Comparison of ENCODE assay signal across 14 mouse cellular contexts in genomic region chr3:87958967-87959366, GRCm38 (mm10). TPM values are rescaled to one million over a fixed set of nuclear protein-coding genes. Genes with fewer than 3 reads are reported as not detected.
A peak's percentile ranks its signal among the peaks of the same experiment; 100 is the strongest.
DNase-seq lines count a peak whose midpoint lies in the region; ATAC-seq and TF ChIP-seq lines count a peak whose summit lies in the region.
"Had no signal": no experiment of that assay in that cellular context is flagged by ENCODE, and none has a peak within 500 bp of the region (broad histone marks: within the 10 kb centered on the region; RNA-seq: fewer than 3 reads in every experiment).

No protein-coding gene starts in this region.

- peak overlapping the region; percentile 57; the same call in 1 of the 2 replicates for H3K4me3 ChIP-seq in midbrain, embryonic 10.5 days
- H3K4me3 ChIP-seq in midbrain, postnatal 0 days (ENCODE audit: low read depth, low read length), result no peak overlapping the region
- H3K4me3 ChIP-seq in hindbrain, embryonic 13.5 days, result no peak overlapping the region
- no peak overlapping the region for H3K4me3 ChIP-seq in stomach, embryonic 14.5 days (ENCODE audit: low read depth, low read length)
- H3K4me3 ChIP-seq: heart, embryonic 12.5 days; hindbrain, embryonic 15.5 days had no signal

- H3K4me1 ChIP-seq in midbrain, embryonic 10.5 days, result peaks cover 62% of the 10 kb centered on the region
- H3K4me1 ChIP-seq in midbrain, postnatal 0 days (ENCODE audit: insufficient read depth, low read length), result no peaks in the 10 kb centered on the region
- H3K4me1 ChIP-seq in hindbrain, embryonic 13.5 days (replicated peaks), result peaks cover 23% of the 10 kb centered on the region
- peaks cover 22% of the 10 kb centered on the region for H3K4me1 ChIP-seq in stomach, embryonic 14.5 days (ENCODE audit: control insufficient read depth, insufficient read depth, low read length)

- H3K9me3 ChIP-seq in midbrain, embryonic 10.5 days (replicated peaks), result no peaks in the 10 kb centered on the region
- H3K9me3 ChIP-seq in midbrain, postnatal 0 days (ENCODE audit: low read length), result no peaks in the 10 kb centered on the region
- no peaks in the 10 kb centered on the region for H3K9me3 ChIP-seq in hindbrain, embryonic 13.5 days
- no peaks in the 10 kb centered on the region for H3K9me3 ChIP-seq in stomach, embryonic 14.5 days (ENCODE audit: control insufficient read depth, low read depth, low read length)
- H3K9me3 ChIP-seq: heart, embryonic 12.5 days; hindbrain, embryonic 15.5 days had no signal

- H3K27me3 ChIP-seq in midbrain, embryonic 10.5 days (ENCODE audit: low read depth, poor library complexity, severe bottlenecking), result no peaks in the 10 kb centered on the region
- 0 out of 2 replicates have a peak, but pooled peaks cover 3% of the 10 kb centered on the region for H3K27me3 ChIP-seq in midbrain, postnatal 0 days (ENCODE audit: insufficient read depth, low read length)
- no peaks in the 10 kb centered on the region for H3K27me3 ChIP-seq in hindbrain, embryonic 13.5 days
- H3K27me3 ChIP-seq in stomach, embryonic 14.5 days (ENCODE audit: control insufficient read depth, insufficient read depth, low read length), result no peaks in the 10 kb centered on the region
- H3K27me3 ChIP-seq: heart, embryonic 12.5 days; hindbrain, embryonic 15.5 days had no signal

- no peak for TF ChIP-seq CTCF in midbrain, postnatal 0 days (IDR thresholded peaks at IDR 0.05)

- peak overlapping the region; percentile 95 for H3K27ac ChIP-seq in midbrain, embryonic 10.5 days (replicated peaks)
- H3K27ac ChIP-seq in midbrain, postnatal 0 days (ENCODE audit: low read depth, low read length), result no peak overlapping the region
- peak overlapping the region; percentile 40; the same call in 1 of the 2 replicates for H3K27ac ChIP-seq in hindbrain, embryonic 13.5 days
- peak overlapping the region; percentile 98; the same call in 1 of the 2 replicates for H3K27ac ChIP-seq in stomach, embryonic 14.5 days (ENCODE audit: low read length)

- peaks cover 14% of the 10 kb centered on the region for H3K36me3 ChIP-seq in midbrain, embryonic 10.5 days
- no peaks in the 10 kb centered on the region for H3K36me3 ChIP-seq in midbrain, postnatal 0 days (ENCODE audit: insufficient read depth, low read length)
- H3K36me3 ChIP-seq in hindbrain, embryonic 13.5 days, result no peaks in the 10 kb centered on the region
- no peaks in the 10 kb centered on the region for H3K36me3 ChIP-seq in stomach, embryonic 14.5 days (ENCODE audit: control insufficient read depth, insufficient read depth, low read length)
- H3K36me3 ChIP-seq: heart, embryonic 12.5 days; hindbrain, embryonic 15.5 days had no signal

- no peak overlapping the region for H3K4me2 ChIP-seq in midbrain, postnatal 0 days (ENCODE audit: low read depth, low read length, poor library complexity, severe bottlenecking)
- H3K4me2 ChIP-seq in hindbrain, embryonic 13.5 days, result no peak overlapping the region
- no peak overlapping the region for H3K4me2 ChIP-seq in stomach, embryonic 14.5 days (replicated peaks; ENCODE audit: low read depth, low read length)
- H3K4me2 ChIP-seq: hindbrain, embryonic 15.5 days had no signal

- DNase-seq in heart, adult 11 months, result peak; percentile 83
- no peak for DNase-seq in heart, postnatal 4 days
- no peak for DNase-seq in midbrain, embryonic 10.5 days (ENCODE audit: low spot score)
- DNase-seq in midbrain, postnatal 0 days (ENCODE audit: low spot score), result no peak
- DNase-seq in gastrocnemius, postnatal 14 days, result no peak
- DNase-seq in cerebellum, adult 18-20 months, result no peak
- DNase-seq: cerebellum, adult 9-11 months; liver, postnatal 0 days; lung, postnatal 4 days; midbrain, embryonic 14.5 days had no signal

- intact Hi-C loops in gastrocnemius, postnatal 14 days (cut with DNase I; ENCODE audit: low total_unique reads), result no loop called here

- WGBS in midbrain, embryonic 10.5 days, result 38% methylated on average over 1 of the region's 1 CpGs
- WGBS in midbrain, postnatal 0 days, result 13% methylated on average over 1 of the region's 1 CpGs
- 7% methylated on average over 1 of the region's 1 CpGs for WGBS in hindbrain, embryonic 13.5 days
- WGBS in stomach, embryonic 14.5 days, result 8% methylated on average over 1 of the region's 1 CpGs

- H3K9ac ChIP-seq in midbrain, postnatal 0 days (replicated peaks; ENCODE audit: low read length, poor library complexity, severe bottlenecking), result no peak overlapping the region
- no peak overlapping the region; the same call in 1 of the 2 replicates for H3K9ac ChIP-seq in hindbrain, embryonic 13.5 days
- H3K9ac ChIP-seq in stomach, embryonic 14.5 days (replicated peaks; ENCODE audit: low read depth, low read length), result no peak overlapping the region
- H3K9ac ChIP-seq: heart, embryonic 12.5 days; hindbrain, embryonic 15.5 days; liver, postnatal 0 days had no signal

- ATAC-seq in midbrain, postnatal 0 days (ENCODE audit: low FRiP score), result no peak
- ATAC-seq in hindbrain, embryonic 13.5 days (ENCODE audit: low FRiP score), result no peak
- no peak for ATAC-seq in stomach, embryonic 14.5 days (ENCODE audit: insufficient number of reproducible peaks, insufficient read depth, low FRiP score, low read depth)
- ATAC-seq: liver, postnatal 0 days had no signal

RNA-seq across cellular contexts. Expression of gene Crabp2, which starts 10.5 kb away (rescaled TPM):
- total RNA-seq in heart, postnatal 4 days (2021), result 1 to 10 TPM in 1 of 2 experiments, under 1 TPM in 1; 0.91 to 1.0 TPM
- 562 and 684 TPM in 2 replicates for polyA plus RNA-seq in midbrain, embryonic 10.5 days (2016; fragmentation: Nextera tagmentation; extraction: Ambion mirVana)
- total RNA-seq in midbrain, postnatal 0 days (2014; rRNA removed), result 19.2 and 27.1 TPM in 2 replicates
- polyA plus RNA-seq in midbrain, postnatal 0 days (2015; fragmentation: Nextera tagmentation; extraction: Ambion mirVana), result 49.0 and 50.8 TPM in 2 replicates
- 145 and 148 TPM in 2 replicates for polyA plus RNA-seq in hindbrain, embryonic 13.5 days (2015; fragmentation: Nextera tagmentation; extraction: Ambion mirVana)
- polyA plus RNA-seq in stomach, embryonic 14.5 days (2014; fragmentation: Nextera tagmentation; extraction: Ambion mirVana), result 30.7 and 44.1 TPM in 2 replicates
- total RNA-seq in gastrocnemius, postnatal 14 days (2021), result under 1 TPM; 0.31 to 0.33 TPM
- polyA plus RNA-seq: liver, postnatal 0 days had no signal

RNA-seq across cellular contexts. Expression of gene Nes, which starts 11.9 kb away (rescaled TPM):
- total RNA-seq in heart, postnatal 4 days (2021), result 10 to 100 TPM; 66.5 to 70.4 TPM
- polyA plus RNA-seq in midbrain, embryonic 10.5 days (2016; fragmentation: Nextera tagmentation; extraction: Ambion mirVana), result 125 and 158 TPM in 2 replicates
- total RNA-seq in midbrain, postnatal 0 days (2014; rRNA removed), result 22.4 and 37.1 TPM in 2 replicates
- polyA plus RNA-seq in midbrain, postnatal 0 days (2015; fragmentation: Nextera tagmentation; extraction: Ambion mirVana), result 8.2 and 8.8 TPM in 2 replicates
- polyA plus RNA-seq in hindbrain, embryonic 13.5 days (2015; fragmentation: Nextera tagmentation; extraction: Ambion mirVana), result 49.5 and 55.3 TPM in 2 replicates
- polyA plus RNA-seq in stomach, embryonic 14.5 days (2014; fragmentation: Nextera tagmentation; extraction: Ambion mirVana), result 10.5 and 10.6 TPM in 2 replicates
- total RNA-seq in gastrocnemius, postnatal 14 days (2021), result 10 to 100 TPM; 37.2 to 51.2 TPM

RNA-seq across cellular contexts. Expression of gene Rrnad1, which starts 28.4 kb away (rescaled TPM):
- total RNA-seq in heart, postnatal 4 days (2021), result 1 to 10 TPM; 7.7 to 8.9 TPM
- 18.6 and 21.6 TPM in 2 replicates for polyA plus RNA-seq in midbrain, embryonic 10.5 days (2016; fragmentation: Nextera tagmentation; extraction: Ambion mirVana)
- total RNA-seq in midbrain, postnatal 0 days (2014; rRNA removed), result 27.8 and 28.2 TPM in 2 replicates
- polyA plus RNA-seq in midbrain, postnatal 0 days (2015; fragmentation: Nextera tagmentation; extraction: Ambion mirVana), result 17.6 and 19.1 TPM in 2 replicates
- polyA plus RNA-seq in hindbrain, embryonic 13.5 days (2015; fragmentation: Nextera tagmentation; extraction: Ambion mirVana), result 19.3 and 20.7 TPM in 2 replicates
- 17.9 and 20.0 TPM in 2 replicates for polyA plus RNA-seq in stomach, embryonic 14.5 days (2014; fragmentation: Nextera tagmentation; extraction: Ambion mirVana)
- total RNA-seq in gastrocnemius, postnatal 14 days (2021), result 1 to 10 TPM; 3.6 to 3.9 TPM

RNA-seq across cellular contexts. Expression of gene Isg20l2, which starts 28.9 kb away (rescaled TPM):
- 10 to 100 TPM; 20.1 to 21.2 TPM for total RNA-seq in heart, postnatal 4 days (2021)
- polyA plus RNA-seq in midbrain, embryonic 10.5 days (2016; fragmentation: Nextera tagmentation; extraction: Ambion mirVana), result 81.6 and 81.9 TPM in 2 replicates
- total RNA-seq in midbrain, postnatal 0 days (2014; rRNA removed), result 20.5 and 21.0 TPM in 2 replicates
- polyA plus RNA-seq in midbrain, postnatal 0 days (2015; fragmentation: Nextera tagmentation; extraction: Ambion mirVana), result 13.6 and 14.7 TPM in 2 replicates
- polyA plus RNA-seq in hindbrain, embryonic 13.5 days (2015; fragmentation: Nextera tagmentation; extraction: Ambion mirVana), result 40.1 and 40.7 TPM in 2 replicates
- polyA plus RNA-seq in stomach, embryonic 14.5 days (2014; fragmentation: Nextera tagmentation; extraction: Ambion mirVana), result 31.9 and 35.4 TPM in 2 replicates
- 1 to 10 TPM; 9.0 to 9.6 TPM for total RNA-seq in gastrocnemius, postnatal 14 days (2021)

RNA-seq across cellular contexts. Expression of gene Mrpl24, which starts 39.7 kb away (rescaled TPM):
- 10 to 100 TPM; 68.2 to 68.9 TPM for total RNA-seq in heart, postnatal 4 days (2021)
- 78.3 and 81.6 TPM in 2 replicates for polyA plus RNA-seq in midbrain, embryonic 10.5 days (2016; fragmentation: Nextera tagmentation; extraction: Ambion mirVana)
- total RNA-seq in midbrain, postnatal 0 days (2014; rRNA removed), result 41.3 and 41.7 TPM in 2 replicates
- polyA plus RNA-seq in midbrain, postnatal 0 days (2015; fragmentation: Nextera tagmentation; extraction: Ambion mirVana), result 37.2 and 39.7 TPM in 2 replicates
- polyA plus RNA-seq in hindbrain, embryonic 13.5 days (2015; fragmentation: Nextera tagmentation; extraction: Ambion mirVana), result 63.9 and 70.1 TPM in 2 replicates
- polyA plus RNA-seq in stomach, embryonic 14.5 days (2014; fragmentation: Nextera tagmentation; extraction: Ambion mirVana), result 73.5 and 75.5 TPM in 2 replicates
- total RNA-seq in gastrocnemius, postnatal 14 days (2021), result 10 to 100 TPM; 42.1 to 46.5 TPM
